Mouse (Mus musculus) MEL (cell line): ENCODE results near the gene Fmnl1. TPM values are rescaled to one million over a fixed set of nuclear protein-coding genes. Genes with fewer than 3 reads are reported as not detected.

ENCODE experiments used
- DNase-seq: peaks from one replicate; pipeline ENCODE4 v3.0.0; 2011; ENCODE audit warnings: low read depth, low spot score
- H3K27ac ChIP-seq: 2 replicates; pipeline ENCODE4 v1.5.1; 2012; ENCODE audit warnings: low read depth, mild to moderate bottlenecking, control low read depth, low read length, moderate library complexity; ENCODE audit not compliant: control insufficient read depth
- H3K27me3 ChIP-seq, 2 experiments: fragments of 150-350 bp in 1 of 2; sonication (generic) in 1 of 2; 2 replicates each; pipeline ENCODE4 v1.6.1; 2012; ENCODE audit warnings: low read length in 2 of 2, mild to moderate bottlenecking in 2 of 2, improper control_type of control experiment in 1 of 2, moderate library complexity in 1 of 2; ENCODE audit not compliant: insufficient read depth in 2 of 2, control insufficient read depth in 1 of 2
- H3K36me3 ChIP-seq, 2 experiments: 2 replicates each; pipeline ENCODE4 v1.6.1; 2012 to 2014; ENCODE audit warnings: low read length in 2 of 2, improper control_type of control experiment in 1 of 2, inconsistent platforms in 1 of 2, mild to moderate bottlenecking in 1 of 2; ENCODE audit not compliant: insufficient read depth in 2 of 2, control insufficient read depth in 1 of 2
- H3K4me1 ChIP-seq, 2 experiments: fragments of 150-350 bp in 1 of 2; sonication (generic) in 1 of 2; 2 replicates each; pipeline ENCODE4 v1.6.1; 2012; ENCODE audit warnings: low read length in 2 of 2, improper control_type of control experiment in 1 of 2, mild to moderate bottlenecking in 1 of 2; ENCODE audit not compliant: insufficient read depth in 2 of 2, control insufficient read depth in 1 of 2
- H3K4me3 ChIP-seq, 2 experiments: fragments of 150-350 bp in 1 of 2; sonication (generic) in 1 of 2; 2 replicates each; pipeline ENCODE4 v1.5.1; 2012; ENCODE audit warnings: low read depth in 2 of 2, low read length in 2 of 2, mild to moderate bottlenecking in 2 of 2, moderate library complexity in 2 of 2, control low read depth in 1 of 2, improper control_type of control experiment in 1 of 2; ENCODE audit not compliant: control insufficient read depth in 1 of 2, insufficient read depth in 1 of 2
- H3K79me2 ChIP-seq: 2 replicates; pipeline ENCODE4 v1.6.1; 2012; ENCODE audit warnings: mild to moderate bottlenecking, low read length, moderate library complexity; ENCODE audit not compliant: control insufficient read depth, poor library complexity, insufficient read depth
- H3K9ac ChIP-seq: 2 replicates; pipeline ENCODE4 v1.6.1; 2012; ENCODE audit warnings: low read depth, mild to moderate bottlenecking, control low read depth, low read length, moderate library complexity; ENCODE audit not compliant: control insufficient read depth, poor library complexity, severe bottlenecking
- H3K9me3 ChIP-seq: fragments of 150-350 bp; sonication (generic); replicated peaks from 2 replicates; pipeline ENCODE4 v1.6.1; 2012; ENCODE audit warnings: mild to moderate bottlenecking, low read length, improper control_type of control experiment, moderate library complexity; ENCODE audit not compliant: insufficient read depth
- CHD1 ChIP-seq: IDR thresholded peaks from 2 replicates; pipeline ENCODE4 v1.6.1; 2012; ENCODE audit warnings: low read depth, mild to moderate bottlenecking, inconsistent platforms, low read length, improper control_type of control experiment
- CHD2 ChIP-seq: IDR thresholded peaks from 2 replicates; pipeline ENCODE4 v1.6.1; 2011; ENCODE audit warnings: low read length, improper control_type of control experiment
- CTCF ChIP-seq, 3 experiments: IDR thresholded peaks in 2 of 3; conservative IDR thresholded peaks in 1 of 3; 2 replicates each; pipeline ENCODE4 v1.5.1; 2011 to 2012; ENCODE audit warnings: low read length in 3 of 3, low read depth in 2 of 3, mild to moderate bottlenecking in 2 of 3, improper control_type of control experiment in 1 of 3, inconsistent platforms in 1 of 3, mixed read lengths in 1 of 3, moderate library complexity in 1 of 3; ENCODE audit not compliant: control insufficient read depth in 1 of 3, insufficient read depth in 1 of 3, poor library complexity in 1 of 3, severe bottlenecking in 1 of 3
- E2F4 ChIP-seq: IDR thresholded peaks from 2 replicates; pipeline ENCODE4 v1.6.1; 2011; ENCODE audit warnings: low read depth, low read length, improper control_type of control experiment, borderline replicate concordance
- EP300 ChIP-seq, 2 experiments: IDR thresholded peaks; 2 replicates each; pipeline ENCODE4 v1.6.1; 2011; ENCODE audit warnings: improper control_type of control experiment in 2 of 2, low read length in 2 of 2, low read depth in 1 of 2, mild to moderate bottlenecking in 1 of 2
- ETS1 ChIP-seq: IDR thresholded peaks from 2 replicates; pipeline ENCODE4 v1.6.1; 2012; ENCODE audit warnings: low read depth, mild to moderate bottlenecking, inconsistent platforms, low read length, improper control_type of control experiment, moderate library complexity
- GABPA ChIP-seq: IDR thresholded peaks from 2 replicates; pipeline ENCODE4 v1.6.1; 2012; ENCODE audit warnings: low read depth, mild to moderate bottlenecking, inconsistent platforms, low read length, improper control_type of control experiment, moderate library complexity
- GATA1 ChIP-seq: IDR thresholded peaks from 2 replicates; pipeline ENCODE4 v1.6.1; 2011; ENCODE audit warnings: low read depth, low read length, improper control_type of control experiment
- HCFC1 ChIP-seq: IDR thresholded peaks from 2 replicates; pipeline ENCODE4 v1.6.1; 2012; ENCODE audit warnings: low read depth, mild to moderate bottlenecking, inconsistent platforms, low read length, improper control_type of control experiment, moderate library complexity
- JUND ChIP-seq: IDR thresholded peaks from 2 replicates; pipeline ENCODE4 v1.6.1; 2011; ENCODE audit warnings: low read depth, mild to moderate bottlenecking, improper control_type of control experiment, low read length
- MAZ ChIP-seq: IDR thresholded peaks from 2 replicates; pipeline ENCODE4 v1.6.1; 2012; ENCODE audit warnings: low read depth, mild to moderate bottlenecking, inconsistent platforms, low read length, improper control_type of control experiment
- MXI1 ChIP-seq: IDR thresholded peaks from 2 replicates; pipeline ENCODE4 v1.6.1; 2011; ENCODE audit warnings: mild to moderate bottlenecking, low read depth, low read length, improper control_type of control experiment
- POLR2AphosphoS5 ChIP-seq: IDR thresholded peaks from 2 replicates; pipeline ENCODE4 v1.6.1; 2012; ENCODE audit warnings: low read depth, borderline replicate concordance, mild to moderate bottlenecking, inconsistent platforms, low read length, moderate library complexity, mixed read lengths
- RAD21 ChIP-seq: IDR thresholded peaks from 2 replicates; pipeline ENCODE4 v1.6.1; 2011; ENCODE audit warnings: mild to moderate bottlenecking, low read depth, low read length, improper control_type of control experiment
- RCOR1 ChIP-seq: IDR thresholded peaks from 2 replicates; pipeline ENCODE4 v1.6.1; 2012; ENCODE audit warnings: low read depth, mild to moderate bottlenecking, inconsistent platforms, low read length, improper control_type of control experiment
- SIN3A ChIP-seq: IDR thresholded peaks from 2 replicates; pipeline ENCODE4 v1.6.1; 2012; ENCODE audit warnings: low read length, improper control_type of control experiment, inconsistent platforms
- SMC3 ChIP-seq: IDR thresholded peaks from 2 replicates; pipeline ENCODE4 v1.6.1; 2011; ENCODE audit warnings: low read depth, low read length, improper control_type of control experiment
- TAL1 ChIP-seq: IDR thresholded peaks from 2 replicates; pipeline ENCODE4 v1.6.1; 2012; ENCODE audit warnings: mild to moderate bottlenecking, inconsistent platforms, low read length, moderate library complexity, mixed read lengths
- TCF12 ChIP-seq: IDR thresholded peaks from 2 replicates; pipeline ENCODE4 v1.6.1; 2014; ENCODE audit warnings: low read depth, mild to moderate bottlenecking, inconsistent platforms, low read length, improper control_type of control experiment, moderate library complexity
- UBTF ChIP-seq: IDR thresholded peaks from 2 replicates; pipeline ENCODE4 v1.6.1; 2012; ENCODE audit warnings: low read depth, mild to moderate bottlenecking, inconsistent platforms, low read length, improper control_type of control experiment, moderate library complexity, borderline replicate concordance; ENCODE audit not compliant: insufficient read depth
- USF1 ChIP-seq: IDR thresholded peaks from 2 replicates; pipeline ENCODE4 v1.6.1; 2014; ENCODE audit warnings: low read depth, mild to moderate bottlenecking, inconsistent platforms, low read length, improper control_type of control experiment, moderate library complexity
- USF2 ChIP-seq, 2 experiments: IDR thresholded peaks; 2 replicates each; pipeline ENCODE4 v1.6.1; 2011 to 2012; ENCODE audit warnings: improper control_type of control experiment in 2 of 2, low read length in 2 of 2, borderline replicate concordance in 1 of 2, inconsistent platforms in 1 of 2, low read depth in 1 of 2, mild to moderate bottlenecking in 1 of 2; ENCODE audit not compliant: insufficient read depth in 1 of 2
- ZC3H11A ChIP-seq: IDR thresholded peaks from 2 replicates; pipeline ENCODE4 v1.6.1; 2012; ENCODE audit warnings: low read depth, mild to moderate bottlenecking, inconsistent platforms, low read length, improper control_type of control experiment
- ZNF384 ChIP-seq: IDR thresholded peaks from 2 replicates; pipeline ENCODE4 v1.6.1; 2012; ENCODE audit warnings: low read depth, mild to moderate bottlenecking, inconsistent platforms, low read length, improper control_type of control experiment
- polyA plus RNA-seq, 2 experiments: library from polyadenylated mRNA; stranded (reverse) in 1 of 2; unstranded in 1 of 2; fragments of >175 nt in 1 of 2; fragments of >200 nt in 1 of 2; gene quantifications; 2 replicates each; pipeline versions ENCODE4 v1.2.1 to v1.2.4; 2012; ENCODE audit warnings: low replicate concordance in 2 of 2, low read depth in 1 of 2; ENCODE audit not compliant: insufficient read length in 2 of 2, insufficient read depth in 1 of 2, missing spikeins in 1 of 2
- total RNA-seq: library from RNA; depleted of rRNA; stranded (reverse); fragments of 300-350 nt; gene quantifications from 2 replicates; pipeline ENCODE4 v1.2.3, GENCODE M21; 2012

Fmnl1 gene
- total and polyA plus RNA-seq, 3 experiments = 1.7 to 17.2 TPM; not detected in 1

DNA sequence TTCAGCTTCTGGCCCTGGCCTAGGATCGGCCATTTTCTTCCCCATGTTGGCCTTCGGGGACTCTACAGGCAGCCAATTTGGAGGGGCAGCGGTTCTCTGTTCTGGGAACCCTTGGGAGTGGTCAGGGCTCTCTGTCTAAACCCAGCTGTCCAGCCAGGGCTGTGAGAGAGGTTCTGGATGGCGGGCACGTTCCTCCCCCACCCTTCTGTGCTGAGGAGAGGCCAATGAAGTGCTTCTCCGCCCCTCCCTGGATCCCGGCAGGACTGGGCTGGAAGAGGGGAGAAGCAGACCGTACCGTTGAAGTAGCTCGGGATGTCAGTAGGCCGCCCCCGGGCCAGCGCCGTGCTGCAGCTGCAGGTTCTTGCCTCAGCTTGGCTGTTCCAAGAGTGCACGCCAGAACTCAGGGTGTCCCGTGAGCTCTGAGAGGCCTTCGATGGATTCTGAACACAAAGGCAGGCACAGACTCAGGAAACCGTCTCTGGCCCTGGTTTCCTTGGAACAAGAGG is 53.1 kb downstream of the Fmnl1 start:
- H3K4me1 ChIP-seq = peaks cover 0 to 9% of the 10 kb centered on the region in 2 experiments; a peak in 2 of 4 replicates
- H3K9me3 ChIP-seq = no peaks in the 10 kb centered on the region
- H3K27me3 ChIP-seq = no peaks in the 10 kb centered on the region
- H3K79me2 ChIP-seq = no peaks in the 10 kb centered on the region
- no peak overlapping the region for H3K27ac ChIP-seq
- no peak for DNase-seq
- no peak overlapping the region for H3K4me3 ChIP-seq
- no peak overlapping the region for H3K9ac ChIP-seq
- peaks cover 0 to 3% of the 10 kb centered on the region in 2 experiments; a peak in 2 of 4 replicates for H3K36me3 ChIP-seq
- TF ChIP-seq USF2 (IDR thresholded peaks at IDR 0.05; ENCODE audit: borderline replicate concordance in 1 of 2, insufficient read depth in 1 of 2, low read depth in 1 of 2, low read length in 2 of 2) (no peak), CHD2 (no peak), SMC3 (no peak), GATA1 (no peak), ETS1 (no peak), TAL1 (no peak), ZNF384 (no peak), TCF12 (no peak), RCOR1 (no peak), JUND (no peak), EP300 (IDR thresholded peaks at IDR 0.05; ENCODE audit: low read depth in 1 of 2, low read length in 2 of 2) (no peak), MAZ (no peak), HCFC1 (no peak), POLR2AphosphoS5 (no peak), CTCF (IDR thresholded peaks at IDR 0.05 in 2 of 3, conservative IDR thresholded peaks at IDR 0.05 in 1 of 3; ENCODE audit: control insufficient read depth in 1 of 3, insufficient read depth in 1 of 3, low read depth in 2 of 3, low read length in 3 of 3, poor library complexity in 1 of 3, severe bottlenecking in 1 of 3) (no peak), ZC3H11A (no peak), USF1 (no peak), MXI1 (no peak)

DNA sequence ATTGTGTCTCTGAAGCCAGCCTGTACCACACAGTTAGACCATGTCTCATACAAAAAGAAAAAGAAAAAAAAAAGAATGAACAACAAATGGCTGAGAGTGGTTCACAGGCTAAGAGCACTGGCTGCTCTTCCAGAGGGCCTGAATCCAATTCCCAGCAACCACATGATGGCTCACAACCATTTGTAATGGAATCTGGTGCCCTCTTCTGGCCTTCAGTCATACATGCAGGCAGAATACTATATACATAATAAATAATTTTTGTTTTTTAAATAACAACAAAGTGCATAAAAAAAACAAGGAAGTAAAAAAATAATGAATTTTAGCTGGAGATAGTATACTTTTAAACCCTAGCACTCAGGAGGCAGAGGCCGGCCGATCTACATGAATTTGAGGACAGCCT is 58.7 kb downstream of the Fmnl1 start:
- Histone ChIP-seq H3K4me3 (no peak overlapping the region), H3K27me3 (no peaks in the 10 kb centered on the region), H3K79me2 (no peaks in the 10 kb centered on the region), H3K9me3 (no peaks in the 10 kb centered on the region), H3K36me3 (no peaks in the 10 kb centered on the region), H3K9ac (no peak overlapping the region), H3K27ac (no peak overlapping the region), H3K4me1 (no peaks in the 10 kb centered on the region)
- DNase-seq = peak; percentile 34
- TF ChIP-seq E2F4 = no peak
- TF ChIP-seq CHD1 = no peak
- TF ChIP-seq MXI1 = no peak
- TF ChIP-seq ZC3H11A = peak; percentile 40; the same call in 1 of the 2 replicates
- TF ChIP-seq CTCF (IDR thresholded peaks at IDR 0.05 in 2 of 3, conservative IDR thresholded peaks at IDR 0.05 in 1 of 3; ENCODE audit: control insufficient read depth in 1 of 3, insufficient read depth in 1 of 3, low read depth in 2 of 3, low read length in 3 of 3, poor library complexity in 1 of 3, severe bottlenecking in 1 of 3) = peak; percentile 9 to 60 (median 33); a peak in 3 of 6 replicates
- TF ChIP-seq UBTF = no peak
- TF ChIP-seq SIN3A = no peak
- TF ChIP-seq SMC3 = peak; percentile 50
- TF ChIP-seq GATA1 = no peak
- peak; percentile 62 for TF ChIP-seq RAD21
- TF ChIP-seq GABPA = no peak
